Mouse (Mus musculus): ENCODE results near the gene Plppr3.

The Plppr3 gene

GRCm38 (mm10) chr10:79874290-79874862 lies at the start of gene Plppr3, which contains the start of gene Prtn3:
TSS of gene Plppr3 (minus strand) at chr10:79874634.
TSS of gene Prtn3 (plus strand) at chr10:79874476.
- DNase-seq (ENCODE audit: low read depth, low spot score): peak; percentile 71

- no peak for DNase-seq (ENCODE audit: low read depth, low spot score)
These were observed 47.1 kb upstream of the Plppr3 start for GRCm38 (mm10) chr10:79921572-79921971.

- no peak for DNase-seq (ENCODE audit: low read depth, low spot score)
These were observed 46.6 kb upstream of the Plppr3 start, which contains the start of gene R3hdm4 for GRCm38 (mm10) chr10:79920958-79921535. TSS of gene R3hdm4 (minus strand) at chr10:79921208.

- no peak for DNase-seq (ENCODE audit: low read depth, low spot score)
These were observed 45.8 kb upstream of the Plppr3 start for GRCm38 (mm10) chr10:79920056-79920890.

GRCm38 (mm10) chr10:79919251-79919849 lies 44.9 kb upstream of the Plppr3 start:
- no peak for DNase-seq (ENCODE audit: low read depth, low spot score)

- no peak for DNase-seq (ENCODE audit: low read depth, low spot score)
These were observed 44.0 kb upstream of the Plppr3 start for GRCm38 (mm10) chr10:79918231-79919078.

GRCm38 (mm10) chr10:79917532-79918100 lies 43.2 kb upstream of the Plppr3 start:
- no peak for DNase-seq (ENCODE audit: low read depth, low spot score)

- no peak for DNase-seq (ENCODE audit: low read depth, low spot score)
These were observed 42.5 kb upstream of the Plppr3 start, which contains the start of gene Kiss1r for GRCm38 (mm10) chr10:79916808-79917531. TSS of gene Kiss1r (plus strand) at chr10:79916971.

- DNase-seq (ENCODE audit: low read depth, low spot score): no peak
These were observed 41.6 kb upstream of the Plppr3 start for GRCm38 (mm10) chr10:79916081-79916480.

GRCm38 (mm10) chr10:79914948-79915596 lies 40.6 kb upstream of the Plppr3 start:
- no peak for DNase-seq (ENCODE audit: low read depth, low spot score)

GRCm38 (mm10) chr10:79914131-79914947 lies 39.9 kb upstream of the Plppr3 start:
- no peak for DNase-seq (ENCODE audit: low read depth, low spot score)

- no peak for DNase-seq (ENCODE audit: low read depth, low spot score)
These were observed 38.0 kb upstream of the Plppr3 start for GRCm38 (mm10) chr10:79912412-79912811.

GRCm38 (mm10) chr10:79910556-79910955 lies 36.1 kb upstream of the Plppr3 start, which contains the start of gene Gm26602:
TSS of gene Gm26602 (plus strand) at chr10:79910856.
- no peak for DNase-seq (ENCODE audit: low read depth, low spot score)

- no peak for DNase-seq (ENCODE audit: low read depth, low spot score)
These were observed 34.9 kb upstream of the Plppr3 start for GRCm38 (mm10) chr10:79909092-79909922.

- DNase-seq (ENCODE audit: low read depth, low spot score): peak; percentile 89
These were observed 34.0 kb upstream of the Plppr3 start, which contains the start of gene Med16 for GRCm38 (mm10) chr10:79908167-79909091. TSS of gene Med16 (minus strand) at chr10:79908923.

GRCm38 (mm10) chr10:79907415-79907814 lies 33.0 kb upstream of the Plppr3 start:
- no peak for DNase-seq (ENCODE audit: low read depth, low spot score)

- DNase-seq (ENCODE audit: low read depth, low spot score): no peak
These were observed 32.3 kb upstream of the Plppr3 start for GRCm38 (mm10) chr10:79906712-79907111.
